Mouse (Mus musculus) hematopoietic stem cell, adult 5-6 weeks (primary cell): ENCODE measurements at regions not wholly inside any gene's neighbourhood (a gene's known extent, or its start where the extent isn't known, plus 50 kb on each side); places are given as distances from the start of the nearest gene placed in this dataset.

ENCODE experiments used
- ATAC-seq, 2 experiments: fragments of 125-278 bp in 1 of 2; replicated peaks in 1 of 2; 2 replicates each; pipeline ENCODE4 v1.8.0; 2016 to 2017; ENCODE audit warnings: inconsistent platforms in 2 of 2, mild to moderate bottlenecking in 2 of 2, moderate number of reproducible peaks in 2 of 2, low read depth in 1 of 2, moderate TSS enrichment in 1 of 2; ENCODE audit not compliant: low FRiP score in 2 of 2, poor library complexity in 2 of 2, severe bottlenecking in 2 of 2, insufficient read depth in 1 of 2, low TSS enrichment in 1 of 2

DNA sequence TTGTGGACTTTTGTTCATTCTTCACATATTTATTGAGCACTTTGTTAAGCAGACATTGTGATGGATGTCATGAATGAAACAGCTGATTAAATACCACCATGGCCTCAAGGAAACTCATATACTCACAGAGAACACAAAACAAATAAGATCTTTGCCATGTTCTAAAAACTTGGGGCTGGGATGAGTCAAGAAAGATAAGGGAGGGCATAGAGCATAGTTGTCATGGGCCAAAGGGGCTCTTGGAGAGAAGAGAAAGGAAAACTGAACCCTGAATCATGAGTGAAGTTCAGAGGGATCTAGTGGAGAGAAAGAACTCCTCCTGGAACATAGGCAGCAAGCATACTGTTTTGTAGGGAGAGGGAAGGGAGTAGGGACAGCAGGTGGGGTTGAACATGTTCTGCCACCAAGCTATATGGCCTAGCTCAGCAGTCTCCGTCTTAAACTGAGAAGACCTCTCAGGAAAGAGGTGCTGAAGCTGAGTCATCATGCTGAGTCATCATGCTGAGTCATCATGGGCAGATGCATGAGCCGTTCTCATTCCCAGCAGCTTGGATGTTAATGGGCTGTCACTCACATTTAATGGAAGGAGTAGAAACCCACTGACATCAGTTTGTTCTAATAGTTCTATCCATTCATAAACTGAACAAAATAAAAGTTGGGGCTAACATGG is 69.6 kb downstream of the Cetn3 start:
- ATAC-seq = no peak

DNA sequence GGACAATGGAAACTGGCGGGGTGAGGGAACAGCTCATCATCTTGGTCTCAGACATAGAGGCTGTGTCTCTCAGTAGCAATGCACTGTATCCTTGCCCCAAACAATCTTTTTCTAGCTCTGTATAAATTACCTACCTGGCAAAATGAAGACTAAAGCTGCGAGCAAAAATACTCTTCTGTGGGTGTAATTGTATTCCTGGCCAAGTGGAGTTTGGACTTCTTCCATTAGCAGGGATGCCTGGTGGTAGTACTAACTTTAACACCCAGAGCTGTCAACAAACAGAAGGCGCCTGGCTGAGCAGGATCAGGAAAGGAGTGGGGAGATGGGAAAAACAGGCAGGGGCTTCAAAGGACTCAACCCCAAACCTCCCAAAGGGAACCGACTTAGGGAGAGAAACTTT is 73.2 kb downstream of the Cetn3 start:
- no peak for ATAC-seq

DNA sequence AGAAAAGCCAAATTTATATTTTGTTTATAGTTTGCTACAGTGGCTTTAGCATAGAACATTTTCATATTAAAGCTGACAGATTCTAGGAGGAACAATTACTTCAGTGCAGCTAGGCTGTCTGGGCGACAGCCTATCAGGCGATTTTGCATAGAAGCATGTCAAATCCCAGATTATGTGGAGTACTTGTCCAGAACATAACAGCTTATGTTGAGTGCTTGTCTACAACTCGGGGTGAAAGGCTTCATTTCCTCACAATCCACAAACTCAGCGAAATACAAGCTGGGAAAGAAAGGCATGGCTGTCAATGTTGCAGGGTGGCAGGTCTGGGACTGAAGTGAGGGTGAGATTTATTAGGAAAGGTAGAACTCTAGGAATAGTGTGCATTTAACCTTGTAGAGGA is 77.8 kb downstream of the Cetn3 start:
- no peak for ATAC-seq

DNA sequence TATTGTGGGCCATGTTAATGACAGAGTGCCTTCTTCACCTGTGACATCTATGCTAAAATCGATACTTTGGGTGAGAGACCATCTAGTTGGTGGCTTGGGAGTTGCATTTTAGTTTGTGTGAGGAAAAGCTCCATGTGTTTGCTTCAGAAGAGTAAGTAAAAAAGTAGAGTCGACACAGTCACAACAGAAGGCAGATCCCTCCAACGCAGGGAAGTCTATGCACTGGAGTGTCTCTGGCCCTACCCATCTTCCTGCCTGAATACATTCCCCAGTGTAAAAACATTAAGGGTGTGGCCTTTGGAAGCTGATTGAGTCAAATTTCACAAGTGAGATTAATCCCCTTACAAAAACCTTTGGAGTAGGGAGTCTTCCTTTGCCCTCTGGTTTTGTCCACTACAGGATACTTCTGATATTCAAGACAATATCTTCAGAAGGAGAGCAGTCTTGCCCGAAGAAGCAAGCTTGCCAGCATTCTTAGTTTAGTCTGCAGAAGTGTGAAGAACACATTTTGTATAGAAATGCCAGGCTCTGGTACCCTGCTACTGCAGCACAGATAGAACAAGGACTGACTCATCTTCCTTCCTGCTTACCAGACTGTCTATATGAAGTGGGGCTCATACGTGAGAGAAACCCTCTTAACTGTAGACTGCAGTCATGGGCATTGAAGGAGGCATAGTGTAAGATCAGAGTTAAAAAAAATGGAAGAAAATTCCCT is 79.2 kb downstream of the Cetn3 start:
- ATAC-seq = no peak

DNA sequence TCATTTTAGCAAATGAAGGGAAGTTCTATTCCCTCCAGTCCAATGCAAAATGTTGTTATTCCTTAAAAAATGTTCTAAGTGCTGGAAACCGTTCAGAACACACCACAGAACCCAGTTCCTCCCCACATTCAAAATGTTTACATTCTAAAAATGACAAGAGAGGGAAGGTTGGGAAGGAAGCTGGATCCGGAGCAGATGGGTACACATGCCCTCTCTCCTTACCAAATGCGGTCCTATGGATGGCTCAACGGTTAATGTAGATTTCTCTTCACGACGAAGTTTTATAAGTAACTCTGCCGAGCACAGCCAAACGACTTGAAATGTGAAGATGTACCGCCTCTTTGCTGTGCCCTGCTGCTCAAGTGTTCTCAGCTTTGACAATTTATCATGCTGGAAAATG is 88.3 kb downstream of the Cetn3 start:
- no peak for ATAC-seq

DNA sequence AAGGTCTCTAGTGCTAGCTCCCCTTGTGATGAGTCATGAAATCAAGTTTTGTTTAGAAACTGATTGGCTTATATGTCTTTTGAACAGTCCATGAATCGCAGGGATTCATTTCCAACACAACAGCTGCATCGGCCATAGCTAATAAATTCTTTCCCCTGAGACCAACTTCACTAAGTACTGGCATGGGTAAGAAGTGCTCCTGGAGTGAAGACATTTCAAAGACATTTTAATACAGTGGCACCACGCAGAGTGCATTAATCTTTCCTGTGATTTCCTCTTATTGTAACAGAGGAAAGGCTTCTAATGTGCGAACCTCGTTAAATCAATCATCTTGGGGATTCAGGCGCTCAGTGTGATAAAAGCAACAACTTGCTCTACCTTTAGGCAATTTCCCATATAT is 103.0 kb downstream of the Cetn3 start:
- ATAC-seq = no peak

DNA sequence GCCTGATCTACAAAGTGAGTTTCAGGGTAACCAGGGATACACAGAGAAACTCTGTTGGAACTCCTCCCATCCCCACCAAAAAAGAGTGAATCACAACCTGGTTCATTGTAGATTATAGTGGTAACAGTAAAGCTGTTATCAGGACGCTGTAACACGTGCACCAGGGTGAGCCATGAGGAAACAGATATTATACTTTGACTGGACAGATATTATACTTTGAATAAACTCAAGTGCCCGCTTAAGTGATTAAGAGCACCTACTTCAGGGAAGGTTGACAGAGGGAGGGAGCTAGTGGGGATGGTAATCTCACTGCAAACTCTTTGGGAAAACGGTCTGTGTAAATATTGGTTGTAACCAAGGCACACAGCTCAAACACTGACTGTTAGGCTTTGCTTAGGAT is 147.4 kb downstream of the Cetn3 start:
- no peak for ATAC-seq

DNA sequence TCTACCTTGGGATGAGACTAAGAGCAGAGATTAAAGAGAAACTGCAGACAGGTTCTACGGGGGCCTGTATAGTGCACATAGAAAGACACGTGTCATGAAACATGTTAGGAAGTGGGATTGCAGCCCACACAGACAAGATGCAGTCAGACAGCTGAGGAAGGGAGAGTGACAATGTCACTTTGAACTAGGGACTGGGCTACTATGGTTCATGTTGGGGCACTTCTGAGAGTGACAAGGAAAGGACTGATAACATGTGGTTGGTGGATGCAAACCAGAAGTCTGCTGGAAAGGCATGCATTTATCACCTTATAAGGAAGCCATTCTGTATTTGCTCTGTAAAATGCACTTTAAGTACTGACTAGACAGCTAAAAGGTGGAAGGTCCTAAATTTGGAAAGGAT is 148.3 kb downstream of the Cetn3 start:
- no peak for ATAC-seq

DNA sequence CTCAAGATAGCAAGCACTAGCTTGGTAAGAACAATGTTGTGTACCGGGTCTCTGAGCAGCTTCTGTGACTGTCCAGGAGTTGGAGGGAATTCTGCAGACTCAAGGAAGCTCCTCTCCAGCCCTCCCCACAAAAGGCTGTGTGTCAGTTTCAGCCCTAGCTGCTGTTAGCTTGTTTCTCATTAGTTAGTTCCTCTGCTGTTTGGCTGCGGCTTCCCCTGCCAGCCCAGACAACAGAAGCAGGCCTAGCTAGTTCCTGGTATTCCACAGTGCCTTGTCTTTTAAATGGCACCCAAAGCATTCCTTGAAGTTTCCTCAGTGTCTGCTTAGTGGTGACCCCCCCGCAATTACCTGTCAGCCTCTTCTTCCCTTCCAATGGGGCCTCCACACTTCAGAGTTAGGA is 154.2 kb downstream of the Cetn3 start:
- ATAC-seq = no peak

DNA sequence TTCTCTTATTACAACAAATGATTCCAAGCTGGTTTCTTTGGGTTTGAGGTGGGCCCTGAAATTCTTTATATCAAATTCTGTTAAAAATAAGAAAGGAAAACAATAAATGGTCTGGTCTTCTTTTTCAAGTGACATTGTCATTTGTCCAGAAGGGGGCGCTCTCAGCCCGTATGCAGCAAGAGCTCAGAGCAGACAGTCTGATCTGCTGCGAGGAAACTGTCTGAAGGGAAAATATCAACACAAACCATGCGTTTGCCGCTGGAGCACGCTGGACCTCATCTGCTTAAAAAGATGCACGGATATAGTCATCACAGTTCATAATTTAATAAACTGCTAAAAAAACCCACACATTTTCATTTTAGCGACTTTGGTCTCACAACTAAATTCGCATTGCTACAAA is 161.2 kb downstream of the Cetn3 start:
- ATAC-seq = peak; percentile 71 to 81

DNA sequence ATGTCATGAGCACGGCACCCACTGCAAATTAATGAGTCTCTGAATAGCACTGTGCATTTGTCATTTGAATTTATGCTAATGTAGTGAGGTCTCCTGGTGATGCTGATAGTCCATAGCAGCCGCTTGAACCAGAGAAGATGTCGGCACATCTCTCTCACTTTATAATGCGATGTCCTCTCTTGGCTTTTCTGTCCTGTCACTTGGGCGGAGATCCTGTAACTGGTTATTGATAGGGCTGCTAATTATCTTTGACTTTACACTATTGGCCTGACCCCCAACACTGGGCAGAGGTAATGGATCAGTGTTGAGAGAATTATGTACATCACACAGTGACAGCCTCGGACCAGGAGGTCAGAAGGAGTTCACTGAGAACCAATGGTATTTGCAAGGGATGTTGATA is 161.6 kb downstream of the Cetn3 start:
- no peak; a peak in 1 of 4 replicates for ATAC-seq

DNA sequence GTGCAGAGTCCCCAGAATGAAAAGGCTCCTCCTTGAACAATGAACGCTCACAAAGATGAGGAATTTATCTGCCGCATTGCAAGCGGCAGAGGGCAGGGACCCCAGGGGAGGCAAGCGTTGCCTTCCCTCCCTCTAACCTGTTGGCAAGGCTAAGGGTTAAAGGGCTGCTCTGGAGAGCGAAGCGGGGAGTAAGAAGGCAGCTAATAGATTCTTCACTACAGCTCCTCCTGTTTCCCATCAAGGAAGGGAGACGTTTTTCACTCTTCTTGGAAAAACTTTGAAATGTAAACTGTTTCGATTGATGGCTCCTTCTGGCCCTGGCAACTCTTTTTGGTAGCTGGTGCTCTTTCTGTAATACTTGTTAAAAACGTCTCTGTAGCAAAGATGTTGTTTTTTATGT is 162.9 kb downstream of the Cetn3 start:
- ATAC-seq = no peak; a peak in 1 of 4 replicates

DNA sequence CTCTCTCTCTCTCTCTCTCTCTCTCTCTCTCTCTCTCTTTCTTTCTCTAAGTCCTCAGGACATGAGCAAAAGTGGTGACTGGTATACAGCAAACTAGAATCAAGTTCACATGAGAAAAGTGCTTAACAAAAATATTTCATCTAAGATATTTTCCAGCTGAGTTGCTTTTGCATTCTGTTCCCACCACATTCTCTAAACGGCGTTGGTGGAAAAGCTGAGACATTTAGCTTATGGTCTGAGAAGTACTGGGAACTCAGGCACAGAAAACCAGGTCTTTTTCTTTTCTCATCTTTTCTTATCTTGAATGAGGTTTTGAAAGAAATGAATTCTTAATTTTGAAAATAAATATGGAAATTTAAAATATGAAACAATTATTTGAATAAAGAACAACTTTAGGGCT is 182.6 kb downstream of the Cetn3 start:
- no peak for ATAC-seq

DNA sequence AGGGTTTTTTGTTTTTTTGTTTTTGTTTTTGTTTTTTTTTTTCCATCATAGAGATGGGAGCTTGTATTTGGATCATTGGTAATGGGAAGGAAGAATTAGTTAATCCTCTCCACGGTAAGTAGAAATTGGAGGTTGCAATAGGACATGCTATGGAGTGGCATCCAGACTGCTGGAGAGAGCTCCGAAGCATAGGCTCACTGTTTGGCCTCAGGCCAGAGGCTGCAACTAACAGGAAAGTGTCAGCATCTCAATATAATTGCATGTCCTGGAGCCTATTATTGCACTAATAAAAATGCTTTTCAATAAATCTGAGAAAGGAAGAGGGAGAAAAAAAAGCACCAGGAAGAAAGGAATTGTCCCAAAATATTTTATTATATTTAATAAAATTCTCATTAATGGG is 193.0 kb downstream of the Cetn3 start:
- no peak for ATAC-seq

DNA sequence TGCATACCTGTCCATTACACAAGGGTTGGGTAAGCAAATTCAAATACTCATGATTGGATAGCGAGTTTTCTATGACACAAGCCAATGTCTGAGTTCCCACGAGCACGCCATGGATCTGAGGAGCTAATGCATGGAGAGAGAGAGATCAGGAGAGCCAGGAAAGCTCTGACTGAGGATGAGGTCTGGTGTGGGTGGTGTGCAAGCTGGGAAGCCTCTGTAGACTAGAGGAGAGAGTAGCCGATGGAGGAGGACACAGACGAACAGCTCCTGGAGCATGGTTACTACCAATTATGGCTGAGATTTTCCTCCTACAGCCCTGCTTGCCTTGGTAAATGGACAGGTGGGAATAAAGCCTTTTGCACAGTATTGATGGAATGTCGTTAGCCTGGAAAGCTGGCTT is 195.1 kb downstream of the Cetn3 start:
- ATAC-seq = no peak

DNA sequence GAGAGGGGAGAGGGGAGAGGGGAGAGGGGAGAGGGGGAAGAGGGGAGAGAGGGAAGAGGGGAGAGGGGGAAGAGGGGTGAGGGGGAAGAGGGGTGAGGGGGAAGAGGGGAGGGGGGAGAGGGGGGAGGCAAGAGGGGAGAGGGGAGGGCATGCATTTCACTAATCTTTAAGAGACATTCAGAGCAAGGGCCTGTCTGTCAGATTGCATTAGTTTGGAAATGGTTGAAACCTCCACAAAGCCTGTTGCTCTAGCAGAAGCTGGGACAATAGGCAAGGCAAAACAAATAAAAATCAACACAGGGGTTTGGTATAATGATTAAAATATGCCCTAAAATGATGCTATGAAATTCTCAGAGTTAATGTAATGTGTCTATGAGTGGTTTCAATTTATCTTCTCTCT is 196.4 kb downstream of the Cetn3 start:
- no peak for ATAC-seq

DNA sequence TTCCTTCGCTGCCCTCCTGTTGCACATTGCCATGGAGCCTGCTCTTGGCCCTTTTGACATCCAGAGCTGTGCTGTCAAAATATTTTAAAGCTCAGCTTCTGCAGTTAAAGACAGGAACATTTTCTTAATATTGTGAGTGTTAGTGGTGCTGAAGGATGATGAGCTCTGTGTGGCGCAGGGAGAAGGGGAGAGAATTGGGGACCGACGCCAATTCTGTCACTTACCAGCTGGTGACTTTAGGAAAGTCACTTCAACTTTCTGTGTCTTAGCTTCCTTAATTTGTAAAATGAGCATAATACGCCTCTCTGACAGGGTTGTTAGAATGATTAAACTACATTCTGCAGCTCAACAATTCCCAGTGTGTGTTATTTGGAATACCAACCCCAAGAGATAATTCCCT is 197.2 kb downstream of the Cetn3 start:
- ATAC-seq = no peak

DNA sequence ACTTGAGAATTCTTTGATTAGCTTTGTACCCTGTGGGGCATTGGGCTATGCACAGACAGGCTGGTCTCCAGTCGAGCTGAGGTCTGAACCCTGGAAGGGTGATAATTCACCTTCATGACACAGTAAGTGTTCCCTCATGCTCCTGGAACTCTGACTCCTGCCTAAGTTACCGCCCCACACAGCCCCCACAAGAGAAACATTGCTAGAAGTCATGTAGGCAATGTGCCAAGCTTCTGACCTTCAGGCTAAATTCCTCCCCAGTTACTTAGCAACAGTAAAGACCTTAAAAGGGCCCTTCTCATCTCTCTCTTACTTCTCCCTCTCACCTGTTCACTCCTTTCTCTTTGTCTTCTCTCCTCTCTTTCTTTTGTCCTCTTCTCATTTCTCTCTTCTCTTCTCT is 199.6 kb downstream of the Cetn3 start:
- no peak for ATAC-seq

DNA sequence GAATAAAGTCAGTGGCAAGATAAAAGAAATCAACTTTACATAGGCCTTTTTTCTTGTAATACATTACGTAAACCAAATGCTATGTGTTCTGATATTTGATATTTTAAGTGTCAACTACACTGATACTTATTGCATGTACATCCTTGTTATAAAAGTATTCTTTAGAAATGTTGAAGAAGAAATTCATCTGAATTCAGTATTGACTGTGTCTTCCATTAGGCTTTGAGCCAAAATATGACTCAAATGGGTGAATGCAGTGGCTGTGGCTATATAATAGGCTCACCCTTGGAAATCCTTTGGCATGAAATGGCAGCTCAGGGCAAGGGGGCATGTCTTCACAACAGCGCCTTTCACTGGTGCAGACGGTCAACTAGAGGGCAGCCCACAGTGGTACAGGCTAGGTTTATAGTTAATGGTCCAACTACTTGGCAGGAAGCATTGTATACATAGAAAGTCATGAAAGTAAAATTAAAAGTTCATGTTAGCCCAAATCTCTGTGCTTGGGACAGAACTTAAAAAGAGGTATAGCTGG is 217.9 kb downstream of the Cetn3 start:
- no peak for ATAC-seq
